8 mouse cellular contexts compared by ENCODE assay signal in genomic region chr9:62550661-62551093, GRCm38 (mm10). TPM values are rescaled to one million over a fixed set of nuclear protein-coding genes. Genes with fewer than 3 reads are reported as not detected.
DNase-seq lines count a peak whose midpoint lies in the region; ATAC-seq and TF ChIP-seq lines count a peak whose summit lies in the region.

No protein-coding gene starts in this region.

- H3K4me3 ChIP-seq in forebrain, embryonic 14.5 days (ENCODE audit: low read depth, low read length), result no peak overlapping the region
- no peak overlapping the region for H3K4me3 ChIP-seq in forebrain, embryonic 13.5 days
- no peak overlapping the region for H3K4me3 ChIP-seq in embryonic facial prominence, embryonic 11.5 days (ENCODE audit: low read depth, low read length)
- H3K4me3 ChIP-seq in lung, embryonic 14.5 days (ENCODE audit: low read depth, low read length), result no peak overlapping the region
- no peak overlapping the region for H3K4me3 ChIP-seq in stomach, postnatal 0 days (ENCODE audit: low read depth, low read length)

- no peaks in the 10 kb centered on the region for H3K27me3 ChIP-seq in forebrain, embryonic 14.5 days (replicated peaks; ENCODE audit: control insufficient read depth, insufficient read depth, low read length)
- no peaks in the 10 kb centered on the region for H3K27me3 ChIP-seq in forebrain, embryonic 13.5 days
- no peaks in the 10 kb centered on the region for H3K27me3 ChIP-seq in embryonic facial prominence, embryonic 11.5 days (ENCODE audit: control insufficient read depth, insufficient read depth, low read length)
- no peaks in the 10 kb centered on the region for H3K27me3 ChIP-seq in lung, embryonic 14.5 days (ENCODE audit: insufficient read depth, low read length)
- no peaks in the 10 kb centered on the region for H3K27me3 ChIP-seq in stomach, postnatal 0 days (ENCODE audit: control insufficient read depth, insufficient read depth, low read length)

- TF ChIP-seq EP300 in stomach, postnatal 0 days (optimal IDR thresholded peaks at IDR 0.05), result no peak

- H3K4me2 ChIP-seq in forebrain, embryonic 14.5 days (ENCODE audit: low read length), result no peak overlapping the region
- H3K4me2 ChIP-seq in forebrain, embryonic 13.5 days, result no peak overlapping the region
- H3K4me2 ChIP-seq in embryonic facial prominence, embryonic 11.5 days (ENCODE audit: low read depth, low read length), result no peak overlapping the region
- no peak overlapping the region for H3K4me2 ChIP-seq in lung, embryonic 14.5 days
- no peak overlapping the region for H3K4me2 ChIP-seq in stomach, postnatal 0 days (replicated peaks; ENCODE audit: low read depth)

- H3K9ac ChIP-seq in forebrain, embryonic 14.5 days (ENCODE audit: low read length), result no peak overlapping the region
- no peak overlapping the region for H3K9ac ChIP-seq in forebrain, embryonic 13.5 days
- H3K9ac ChIP-seq in embryonic facial prominence, embryonic 11.5 days (replicated peaks; ENCODE audit: low read length), result no peak overlapping the region
- no peak overlapping the region for H3K9ac ChIP-seq in lung, embryonic 14.5 days
- H3K9ac ChIP-seq in stomach, postnatal 0 days (ENCODE audit: low read length), result no peak overlapping the region

- no peaks in the 10 kb centered on the region for H3K36me3 ChIP-seq in forebrain, embryonic 14.5 days (ENCODE audit: control insufficient read depth, insufficient read depth, low read length)
- no peaks in the 10 kb centered on the region for H3K36me3 ChIP-seq in forebrain, embryonic 13.5 days (ENCODE audit: poor library complexity, severe bottlenecking)
- H3K36me3 ChIP-seq in embryonic facial prominence, embryonic 11.5 days (replicated peaks; ENCODE audit: control insufficient read depth, insufficient read depth, low read depth, low read length), result no peaks in the 10 kb centered on the region
- H3K36me3 ChIP-seq in lung, embryonic 14.5 days (ENCODE audit: insufficient read depth), result no peaks in the 10 kb centered on the region
- H3K36me3 ChIP-seq in stomach, postnatal 0 days (ENCODE audit: control insufficient read depth, insufficient read depth, low read length), result no peaks in the 10 kb centered on the region

- TF ChIP-seq CTCF in lung, embryonic 14.5 days (IDR thresholded peaks at IDR 0.05; ENCODE audit: low read depth), result peak; percentile 88
- peak; percentile 86 for TF ChIP-seq CTCF in stomach, postnatal 0 days (IDR thresholded peaks at IDR 0.05; ENCODE audit: low read depth)

- no peaks in the 10 kb centered on the region for H3K9me3 ChIP-seq in forebrain, embryonic 14.5 days (replicated peaks; ENCODE audit: control insufficient read depth, low read length)
- H3K9me3 ChIP-seq in forebrain, embryonic 13.5 days (replicated peaks), result no peaks in the 10 kb centered on the region
- no peaks in the 10 kb centered on the region for H3K9me3 ChIP-seq in embryonic facial prominence, embryonic 11.5 days (replicated peaks; ENCODE audit: control insufficient read depth, low read length)
- H3K9me3 ChIP-seq in lung, embryonic 14.5 days (ENCODE audit: low read depth, low read length), result no peaks in the 10 kb centered on the region
- H3K9me3 ChIP-seq in stomach, postnatal 0 days (ENCODE audit: control insufficient read depth, low read length), result no peaks in the 10 kb centered on the region

- peaks cover 19% of the 10 kb centered on the region for H3K4me1 ChIP-seq in forebrain, embryonic 14.5 days (ENCODE audit: control insufficient read depth, insufficient read depth, low read length)
- H3K4me1 ChIP-seq in forebrain, embryonic 13.5 days, result peaks cover 21% of the 10 kb centered on the region
- H3K4me1 ChIP-seq in embryonic facial prominence, embryonic 11.5 days (ENCODE audit: control insufficient read depth, insufficient read depth, low read length), result no peaks in the 10 kb centered on the region; the same call in 1 of the 2 replicates
- H3K4me1 ChIP-seq in lung, embryonic 14.5 days (ENCODE audit: insufficient read depth), result no peaks in the 10 kb centered on the region
- H3K4me1 ChIP-seq in stomach, postnatal 0 days (replicated peaks; ENCODE audit: control insufficient read depth, insufficient read depth), result no peaks in the 10 kb centered on the region

- no peak overlapping the region for H3K27ac ChIP-seq in forebrain, embryonic 14.5 days (ENCODE audit: low read depth, low read length)
- no peak overlapping the region for H3K27ac ChIP-seq in forebrain, embryonic 13.5 days
- H3K27ac ChIP-seq in embryonic facial prominence, embryonic 11.5 days (replicated peaks; ENCODE audit: low read depth, low read length), result no peak overlapping the region
- no peak overlapping the region for H3K27ac ChIP-seq in lung, embryonic 14.5 days (ENCODE audit: low read depth)
- H3K27ac ChIP-seq in stomach, postnatal 0 days (replicated peaks), result no peak overlapping the region

- ATAC-seq in forebrain, embryonic 14.5 days, result no peak
- no peak for ATAC-seq in forebrain, embryonic 13.5 days
- no peak for ATAC-seq in embryonic facial prominence, embryonic 11.5 days (replicated peaks; ENCODE audit: insufficient number of reproducible peaks, low FRiP score, low TSS enrichment, low read depth)
- no peak for ATAC-seq in lung, embryonic 14.5 days (ENCODE audit: insufficient read depth)
- ATAC-seq in stomach, postnatal 0 days (ENCODE audit: low FRiP score, low TSS enrichment), result peak; percentile 75

- DNase-seq in forebrain, embryonic 14.5 days (ENCODE audit: low spot score), result peak; percentile 50
- peak; percentile 36 for DNase-seq in 416B (ENCODE audit: low read depth)
- DNase-seq in adrenal gland, postnatal 14 days, result peak; percentile 86
- DNase-seq in embryonic facial prominence, embryonic 11.5 days (ENCODE audit: low spot score), result peak; percentile 72
- peak; percentile 76 for DNase-seq in kidney, adult 18-20 months
- DNase-seq in lung, embryonic 14.5 days, result peak; percentile 64
- DNase-seq in stomach, postnatal 0 days (ENCODE audit: low spot score), result peak; percentile 88

- WGBS in forebrain, embryonic 14.5 days, result 47% methylated on average over 11 of the region's 11 CpGs
- WGBS in forebrain, embryonic 13.5 days, result 44% methylated on average over 11 of the region's 11 CpGs
- 46% methylated on average over 11 of the region's 11 CpGs for WGBS in embryonic facial prominence, embryonic 11.5 days
- WGBS in lung, embryonic 14.5 days, result 47% methylated on average over 11 of the region's 11 CpGs
- WGBS in stomach, postnatal 0 days, result 50% methylated on average over 11 of the region's 11 CpGs

RNA-seq across cellular contexts. Expression of gene Coro2b, which starts 13.8 kb away (rescaled TPM):
- 29.0 and 33.2 TPM in 2 replicates for polyA plus RNA-seq in forebrain, embryonic 14.5 days (2014; fragmentation: Nextera tagmentation; extraction: Ambion mirVana)
- polyA plus RNA-seq in forebrain, embryonic 13.5 days (2015; fragmentation: Nextera tagmentation; extraction: Ambion mirVana), result 35.5 and 37.0 TPM in 2 replicates
- total RNA-seq in adrenal gland, postnatal 14 days (2021), result 15.9 and 20.6 TPM in 2 replicates
- polyA plus RNA-seq in embryonic facial prominence, embryonic 11.5 days (2014; fragmentation: Nextera tagmentation; extraction: Ambion mirVana), result 6.5 and 8.7 TPM in 2 replicates
- polyA plus RNA-seq in lung, embryonic 14.5 days (2014; fragmentation: Nextera tagmentation; extraction: Ambion mirVana), result 22.2 and 26.2 TPM in 2 replicates
- polyA plus RNA-seq in stomach, postnatal 0 days (2015; fragmentation: Nextera tagmentation; extraction: Ambion mirVana), result 4.9 and 5.4 TPM in 2 replicates

Comparison
In these comparisons a context has a peak if more than half of its experiments do, and no peak if none do; other contexts are left out.
1. DNase-seq: peak in every context shown above with its lines; median percentile 88 in stomach, postnatal 0 days; 86 in adrenal gland, postnatal 14 days; 76 in kidney, adult 18-20 months; 72 in embryonic facial prominence, embryonic 11.5 days; 64 in lung, embryonic 14.5 days; 50 in forebrain, embryonic 14.5 days; 36 in 416B.